Mouse (Mus musculus) ovary, postnatal 14 days (tissue): ENCODE measurements around the gene Epb41l3.
A peak's percentile ranks its signal among the peaks of the same experiment; 100 is the strongest.
"Not testable (repeated sequence)": the region's sequence is repeated elsewhere in the genome, so short reads cannot be mapped to it uniquely, and the experiment has no call there.

Experiments
- DNase-seq: peaks from one replicate; pipeline ENCODE4 v3.0.0; 2022; ENCODE audit warnings: low spot score

Gene Epb41l3

GRCm38 (mm10) chr17:69109216-69109615, 33.7 kb downstream of the Epb41l3 start:
- no peak for DNase-seq

GRCm38 (mm10) chr17:69112232-69112631, 36.7 kb downstream of the Epb41l3 start:
- DNase-seq = no peak

- no peak for DNase-seq
Measured at GRCm38 (mm10) chr17:69119183-69119582, 43.7 kb downstream of the Epb41l3 start.

GRCm38 (mm10) chr17:69120533-69121358, 45.3 kb downstream of the Epb41l3 start:
- no peak for DNase-seq

- DNase-seq = not testable (repeated sequence)
Measured at GRCm38 (mm10) chr17:69122403-69122802, 46.9 kb downstream of the Epb41l3 start.

- no peak for DNase-seq
Measured at GRCm38 (mm10) chr17:69127436-69127835, 52.0 kb downstream of the Epb41l3 start.

- no peak for DNase-seq
Measured at GRCm38 (mm10) chr17:69127981-69128380, 52.5 kb downstream of the Epb41l3 start.

- DNase-seq = no peak
Measured at GRCm38 (mm10) chr17:69129434-69129833, 54.0 kb downstream of the Epb41l3 start.

GRCm38 (mm10) chr17:69143017-69143416, 67.5 kb downstream of the Epb41l3 start:
- no peak for DNase-seq

GRCm38 (mm10) chr17:69150826-69151225, 75.3 kb downstream of the Epb41l3 start:
- DNase-seq = no peak

GRCm38 (mm10) chr17:69151281-69151680, 75.8 kb downstream of the Epb41l3 start:
- no peak for DNase-seq

GRCm38 (mm10) chr17:69155034-69155433, 79.6 kb downstream of the Epb41l3 start:
- DNase-seq = no peak

GRCm38 (mm10) chr17:69156522-69157100, 81.1 kb downstream of the Epb41l3 start:
- DNase-seq = peak; percentile 15

GRCm38 (mm10) chr17:69157101-69157808, 81.8 kb downstream of the Epb41l3 start:
- peak; percentile 14 for DNase-seq

GRCm38 (mm10) chr17:69157809-69158185, 82.3 kb downstream of the Epb41l3 start:
- no peak for DNase-seq

- DNase-seq = no peak
Measured at GRCm38 (mm10) chr17:69158690-69159089, 83.2 kb downstream of the Epb41l3 start.

GRCm38 (mm10) chr17:69162731-69163130, 87.2 kb downstream of the Epb41l3 start:
- no peak for DNase-seq

GRCm38 (mm10) chr17:69176949-69177501, 101.5 kb downstream of the Epb41l3 start:
- no peak for DNase-seq

GRCm38 (mm10) chr17:69177954-69178353, 102.5 kb downstream of the Epb41l3 start:
- DNase-seq = no peak

- DNase-seq = no peak
Measured at GRCm38 (mm10) chr17:69180905-69181559, 105.5 kb downstream of the Epb41l3 start.

- no peak for DNase-seq
Measured at GRCm38 (mm10) chr17:69181560-69182316, 106.3 kb downstream of the Epb41l3 start.
